Mouse (Mus musculus) ES-Bruce4 (cell line): ENCODE data around the gene Akr1d1.

Source experiments
- CTCF ChIP-seq: IDR thresholded peaks from one replicate; pipeline ENCODE4 v1.8.1; 2011; ENCODE audit warnings: low read depth, low read length
- POLR2A ChIP-seq: IDR thresholded peaks from one replicate; pipeline ENCODE4 v1.8.1; 2011; ENCODE audit warnings: low read length; ENCODE audit not compliant: insufficient read depth

DNA sequence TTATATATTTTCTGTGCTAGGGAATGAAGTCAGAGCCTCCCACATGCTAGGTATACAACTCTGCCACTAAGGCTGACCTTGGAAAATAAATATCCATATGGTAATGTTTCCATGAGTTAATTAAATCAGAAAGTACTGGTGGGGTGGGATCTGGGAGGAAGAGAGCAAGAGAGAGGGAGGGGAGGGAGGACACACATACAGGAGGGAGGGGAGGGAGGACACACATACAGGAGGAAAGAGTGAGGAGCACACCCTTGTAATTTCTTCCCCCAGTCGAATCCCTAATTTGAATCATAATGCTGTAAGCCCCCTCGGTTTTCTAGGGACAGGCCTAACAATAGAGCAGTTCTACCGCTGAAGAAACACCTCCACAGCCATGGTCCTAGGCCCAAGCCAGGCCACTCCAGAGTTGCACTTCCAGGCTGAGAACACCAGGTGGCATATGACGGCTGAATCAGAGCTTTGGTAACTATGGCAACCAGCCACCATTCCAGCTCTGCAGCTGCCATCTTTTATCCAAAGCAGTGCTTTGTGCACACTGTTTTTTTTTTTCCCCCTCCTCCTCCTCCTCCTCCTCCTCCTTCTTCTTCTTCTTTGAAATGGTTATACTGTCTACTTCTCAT, 59.5 kb downstream of the Akr1d1 start:
- TF ChIP-seq CTCF: peak; percentile 80
- no peak for TF ChIP-seq POLR2A
